Mouse (Mus musculus) lung, adult 2 months (tissue): Measurements from ENCODE around the gene 5830411N06Rik. TPM values are rescaled to one million over a fixed set of nuclear protein-coding genes. Genes with fewer than 3 reads are reported as not detected.

ENCODE experiments used
- DNase-seq: peaks from one replicate; pipeline ENCODE4 v3.0.0; 2022
- H3K4me1 ChIP-seq: fragments of 200-500 bp; 2 replicates; pipeline ENCODE4 v1.6.1; 2011; ENCODE audit warnings: low read length; ENCODE audit not compliant: control insufficient read depth, insufficient read depth
- H3K4me3 ChIP-seq: fragments of 200-500 bp; replicated peaks from 2 replicates; pipeline ENCODE3; 2011; ENCODE audit warnings: low read depth, mild to moderate bottlenecking, control low read depth, low read length; ENCODE audit errors: extremely low read depth
- CTCF ChIP-seq: fragments of 200-500 bp; IDR thresholded peaks from 2 replicates; pipeline ENCODE4 v1.5.1; 2011; ENCODE audit warnings: mild to moderate bottlenecking, low read length, control low read depth; ENCODE audit not compliant: insufficient read depth
- POLR2A ChIP-seq: fragments of 200-500 bp; IDR thresholded peaks from 2 replicates; pipeline ENCODE4 v1.6.1; 2011; ENCODE audit warnings: low read depth, mild to moderate bottlenecking, control low read depth, low read length, borderline replicate concordance; ENCODE audit errors: extremely low read depth
- WGBS: fragments of 180-500 bp; shearing (Covaris S2); methylation state at CpG from one replicate; pipeline ENCODE4 v1.1.7; 2018; 5-methylcytosine and 5-hydroxymethylcytosine counted together
- polyA plus RNA-seq: library from polyadenylated mRNA; depleted of rRNA; stranded (reverse); fragments of >200 nt; gene quantifications from 2 replicates; pipeline ENCODE4 v1.2.3, GENCODE M21; 2012; rRNA removed

The 5830411N06Rik gene
- 0.58 and 0.78 TPM in 2 replicates for polyA plus RNA-seq

- no peaks in the 10 kb centered on the region for H3K4me1 ChIP-seq
- 67% methylated on average over 4 of the region's 4 CpGs for WGBS
- no peak for TF ChIP-seq POLR2A
- no peak for TF ChIP-seq CTCF
- H3K4me3 ChIP-seq, result no peak within 1 kb of the TSS
- no peak for DNase-seq
Measured at GRCm38 (mm10) chr7:140247216-140247615, at the start of gene 5830411N06Rik. TSS of gene 5830411N06Rik (plus strand) at chr7:140247284.

GRCm38 (mm10) chr7:140201090-140201489 is 46.0 kb upstream of the 5830411N06Rik start:
- no peak for DNase-seq
- no peaks in the 10 kb centered on the region for H3K4me1 ChIP-seq
- H3K4me3 ChIP-seq, result no peak overlapping the region
- WGBS, result 79% methylated on average over 4 of the region's 4 CpGs
- no peak for TF ChIP-seq CTCF
- no peak for TF ChIP-seq POLR2A

DNA sequence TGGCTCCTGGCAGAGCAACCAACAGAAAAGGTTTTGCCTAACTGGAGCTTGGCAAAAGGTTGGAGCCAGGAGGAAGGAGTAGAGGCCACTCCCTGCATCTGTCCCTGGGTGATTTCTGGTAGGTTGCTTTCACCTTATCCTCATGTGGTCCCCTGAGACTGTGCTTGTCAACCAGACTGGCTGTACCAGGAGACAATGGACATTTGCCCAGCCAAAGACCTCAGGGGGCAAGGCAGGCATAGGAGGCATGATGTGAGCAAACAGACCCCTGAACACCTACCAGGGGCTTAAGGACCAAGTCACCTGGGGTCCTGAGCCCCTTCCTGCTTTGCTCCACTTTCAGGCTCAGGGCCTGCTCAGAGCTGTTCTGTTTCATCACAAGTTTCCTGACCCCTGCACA is 41.2 kb upstream of the 5830411N06Rik start, which contains the start of gene Olfr524:
Gene Olfr524, minus strand, starts transcription at position 101 of the 400 bp plus-strand sequence.
- TF ChIP-seq CTCF (no peak), POLR2A (no peak)
- no peak within 1 kb of the TSS for H3K4me3 ChIP-seq

GRCm38 (mm10) chr7:140206904-140207303 is 40.2 kb upstream of the 5830411N06Rik start:
- Histone ChIP-seq H3K4me3 (no peak overlapping the region), H3K4me1 (no peaks in the 10 kb centered on the region)
- DNase-seq, result no peak
- TF ChIP-seq CTCF (no peak), POLR2A (no peak)
- WGBS, result 86% methylated on average over 3 of the region's 3 CpGs

More for the DNA sequence above, 41.2 kb upstream of the 5830411N06Rik start, which contains the start of gene Olfr524:
- no peaks in the 10 kb centered on the region for H3K4me1 ChIP-seq
- DNase-seq, result no peak

- TF ChIP-seq CTCF, result no peak
- no peak for TF ChIP-seq POLR2A
- no peak for DNase-seq
- no peak overlapping the region for H3K4me3 ChIP-seq
- H3K4me1 ChIP-seq, result no peaks in the 10 kb centered on the region
- 47% methylated on average over 8 of the region's 8 CpGs for WGBS
Measured at GRCm38 (mm10) chr7:140208153-140208552, 38.9 kb upstream of the 5830411N06Rik start.

- H3K4me3 ChIP-seq, result no peak overlapping the region
- 50% methylated on average over 3 of the region's 3 CpGs for WGBS
- no peaks in the 10 kb centered on the region for H3K4me1 ChIP-seq
- no peak for DNase-seq
- no peak for TF ChIP-seq CTCF
Measured at GRCm38 (mm10) chr7:140208677-140209076, 38.4 kb upstream of the 5830411N06Rik start.

- no peak for TF ChIP-seq CTCF
- no peak for TF ChIP-seq POLR2A
- Histone ChIP-seq H3K4me1 (no peaks in the 10 kb centered on the region), H3K4me3 (no peak overlapping the region)
- DNase-seq, result no peak
- 67% methylated on average over 5 of the region's 5 CpGs for WGBS
Measured at GRCm38 (mm10) chr7:140213841-140214240, 33.2 kb upstream of the 5830411N06Rik start.

DNA sequence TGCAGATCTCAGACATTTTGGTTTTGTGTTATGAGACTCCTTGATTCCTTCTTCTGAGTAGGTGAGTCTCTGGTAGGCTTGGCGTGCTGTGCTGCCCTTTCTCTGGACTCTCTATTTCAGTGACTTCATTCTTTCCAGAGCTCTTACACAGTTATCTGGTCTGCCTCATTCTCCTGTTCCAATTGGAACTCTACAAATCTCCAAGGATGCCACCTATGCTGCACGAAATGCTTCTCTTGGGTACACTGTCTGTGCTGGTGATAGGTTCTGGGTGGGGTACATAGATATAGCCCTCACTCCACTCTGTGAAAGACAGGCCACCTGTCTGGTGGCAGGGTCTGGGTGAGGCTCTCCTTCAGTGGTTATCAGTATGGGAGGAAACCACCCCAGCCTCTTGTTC is 29.1 kb upstream of the 5830411N06Rik start, which contains the start of gene Cd163l1:
Gene Cd163l1, plus strand, starts transcription at position 301 of the 400 bp plus-strand sequence.
- Histone ChIP-seq H3K4me1 (no peaks in the 10 kb centered on the region), H3K4me3 (no peak within 1 kb of the TSS)
- 79% methylated on average over 2 of the region's 2 CpGs for WGBS
- no peak for DNase-seq
- TF ChIP-seq CTCF (no peak), POLR2A (no peak)

DNA sequence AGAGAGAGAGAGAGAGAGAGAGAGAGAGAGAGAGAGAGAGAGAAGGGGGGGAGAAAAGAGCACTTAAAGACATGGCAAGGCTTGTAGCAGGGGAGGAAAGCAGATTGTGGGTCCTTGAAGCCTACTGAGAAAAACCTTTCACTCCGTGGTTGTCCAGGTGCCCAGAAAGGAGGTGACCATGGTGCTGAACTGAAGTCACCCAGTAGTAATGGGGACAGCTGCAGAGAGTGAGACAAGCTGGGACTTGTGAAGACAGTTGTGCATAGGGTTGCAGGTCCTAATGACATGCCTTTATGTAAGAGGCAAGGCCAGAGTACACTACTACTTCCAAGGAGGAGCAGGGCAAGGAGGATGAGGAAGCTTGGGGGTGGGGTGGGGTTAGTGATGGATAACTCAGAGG is 27.8 kb upstream of the 5830411N06Rik start:
- no peaks in the 10 kb centered on the region for H3K4me1 ChIP-seq
- no peak for DNase-seq
- 19% methylated on average over 1 of the region's 1 CpGs for WGBS
- TF ChIP-seq CTCF (no peak), POLR2A (no peak)
- H3K4me3 ChIP-seq, result no peak overlapping the region

- no peaks in the 10 kb centered on the region for H3K4me1 ChIP-seq
- DNase-seq, result no peak
- 71% methylated on average over 4 of the region's 4 CpGs for WGBS
- TF ChIP-seq CTCF (no peak), POLR2A (no peak)
- no peak overlapping the region for H3K4me3 ChIP-seq
Measured at GRCm38 (mm10) chr7:140220375-140220774, 26.7 kb upstream of the 5830411N06Rik start.
